Mouse (Mus musculus): ENCODE results near the gene Gm9903. TPM values are rescaled to one million over a fixed set of nuclear protein-coding genes. Genes with fewer than 3 reads are reported as not detected.

Gm9903 gene
- polyA plus RNA-seq, 1 experiment from 2014 or later = 0.64 TPM

DNA sequence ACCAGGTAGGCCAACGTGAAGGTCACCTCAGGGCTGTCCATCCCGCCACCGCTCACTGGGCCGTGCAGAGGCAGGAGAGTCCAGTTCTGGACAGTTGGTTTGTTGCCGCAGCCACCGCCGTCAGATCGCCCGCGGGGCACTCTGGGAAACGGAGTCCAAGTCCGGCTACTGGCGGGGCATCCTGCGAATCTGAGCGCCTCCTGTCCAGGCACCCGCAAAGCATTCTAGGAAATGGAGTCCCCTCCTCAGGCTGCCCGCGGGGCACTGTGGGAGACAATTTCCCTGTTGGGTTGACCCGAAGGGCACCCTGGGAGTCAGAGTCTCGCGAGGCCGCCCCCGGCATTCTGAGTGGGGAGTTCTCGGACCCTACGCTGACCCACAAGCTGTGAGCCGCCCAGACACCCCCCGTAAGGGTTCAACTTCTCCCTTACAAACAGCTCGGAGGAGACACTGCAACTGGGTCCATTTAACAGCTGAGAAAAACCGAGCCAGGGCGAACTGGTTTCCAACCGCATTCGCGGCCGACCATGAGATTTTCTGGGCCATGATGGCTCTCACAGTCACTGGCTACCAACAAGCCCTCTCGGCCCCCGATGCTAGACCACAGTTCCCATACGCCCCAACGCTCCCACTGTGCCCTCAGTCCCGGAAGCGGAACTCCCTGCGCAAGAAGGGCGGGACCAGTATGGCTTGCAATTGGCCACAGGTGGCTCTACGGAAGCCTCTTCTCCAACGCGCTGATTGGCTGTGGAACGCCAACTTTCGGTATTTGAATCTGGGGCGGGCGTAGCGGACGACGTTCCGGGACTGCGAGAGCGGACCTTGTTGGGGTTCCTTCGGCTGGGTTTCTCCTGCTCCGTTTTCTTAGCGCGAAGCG, 28.3 kb downstream of the Gm9903 start, which contains the start of the genes Tacc3 and Tmem129:
TSS of gene Tacc3 (plus strand) at position 342 of the 877 bp plus-strand sequence.
TSS of gene Tmem129 (minus strand) at position 630 of the 877 bp plus-strand sequence.
- Histone ChIP-seq H3K9ac (ENCODE audit: low read depth, low read length) (peak within 1 kb of the TSS; percentile 66), H3K27me3 (ENCODE audit: insufficient read depth, low read length) (no peaks in the 10 kb centered on the region), H3K9me3 (replicated peaks; ENCODE audit: low read length) (no peaks in the 10 kb centered on the region), H3K36me3 (ENCODE audit: insufficient read depth, low read length) (0 out of 2 replicates have a peak, but pooled peaks cover 12% of the 10 kb centered on the region), H3K27ac (peak within 1 kb of the TSS; percentile 97), H3K4me2 (ENCODE audit: low read length) (peak within 1 kb of the TSS; percentile 66), H3K4me1 (replicated peaks; ENCODE audit: insufficient read depth, low read length) (peaks cover 15% of the 10 kb centered on the region; the same call in 1 of the 2 replicates), H3K4me3 (replicated peaks; ENCODE audit: low read depth, low read length) (peak within 1 kb of the TSS; percentile 73)
- ATAC-seq (replicated peaks; ENCODE audit: low FRiP score, low read depth) (peak; percentile 97), DNase-seq (ENCODE audit: low spot score) (peak; percentile 100)
- WGBS = under 1% methylated on average over 60 of the region's 60 CpGs
- TF ChIP-seq CTCF (IDR thresholded peaks at IDR 0.05; ENCODE audit: low read depth) = 0 out of 2 replicates have a peak, but pooled peaks have one; percentile 14

DNA sequence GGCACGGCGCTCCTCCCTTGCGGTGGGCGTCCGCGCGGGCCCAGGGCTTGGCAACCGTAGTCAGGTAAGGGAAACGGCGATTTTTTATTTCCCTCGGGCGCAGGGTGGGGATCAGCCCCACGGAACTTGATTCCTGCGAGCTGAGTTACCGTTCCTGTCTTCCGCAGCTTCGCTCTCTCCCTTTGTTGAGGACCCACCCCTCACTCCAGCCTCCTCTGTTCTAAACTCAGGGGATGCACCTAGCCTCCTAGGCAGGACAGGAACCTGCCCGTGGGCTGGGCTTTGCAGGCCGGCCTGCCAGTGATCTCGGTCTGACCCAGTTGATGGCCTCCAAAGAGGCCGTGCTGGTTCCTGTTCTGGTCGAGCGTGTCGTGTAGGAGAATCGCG, 28.9 kb downstream of the Gm9903 start:
- DNase-seq (ENCODE audit: low spot score) (peak; percentile 15), ATAC-seq (replicated peaks; ENCODE audit: low FRiP score, low read depth) (no peak)
- peak overlapping the region; percentile 97 for H3K27ac ChIP-seq
- TF ChIP-seq CTCF (IDR thresholded peaks at IDR 0.05; ENCODE audit: low read depth) = no peak
- peak overlapping the region; percentile 73 for H3K4me3 ChIP-seq (replicated peaks; ENCODE audit: low read depth, low read length)
- H3K4me2 ChIP-seq (ENCODE audit: low read length) = peak overlapping the region; percentile 66
- 0% methylated on average over 26 of the region's 26 CpGs for WGBS
- no peaks in the 10 kb centered on the region for H3K27me3 ChIP-seq (ENCODE audit: insufficient read depth, low read length)
- H3K9me3 ChIP-seq (replicated peaks; ENCODE audit: low read length) = no peaks in the 10 kb centered on the region
- H3K4me1 ChIP-seq (replicated peaks; ENCODE audit: insufficient read depth, low read length) = peaks cover 15% of the 10 kb centered on the region; the same call in 1 of the 2 replicates
- H3K9ac ChIP-seq (ENCODE audit: low read depth, low read length) = peak overlapping the region; percentile 66
- H3K36me3 ChIP-seq (ENCODE audit: insufficient read depth, low read length) = 0 out of 2 replicates have a peak, but pooled peaks cover 13% of the 10 kb centered on the region

DNA sequence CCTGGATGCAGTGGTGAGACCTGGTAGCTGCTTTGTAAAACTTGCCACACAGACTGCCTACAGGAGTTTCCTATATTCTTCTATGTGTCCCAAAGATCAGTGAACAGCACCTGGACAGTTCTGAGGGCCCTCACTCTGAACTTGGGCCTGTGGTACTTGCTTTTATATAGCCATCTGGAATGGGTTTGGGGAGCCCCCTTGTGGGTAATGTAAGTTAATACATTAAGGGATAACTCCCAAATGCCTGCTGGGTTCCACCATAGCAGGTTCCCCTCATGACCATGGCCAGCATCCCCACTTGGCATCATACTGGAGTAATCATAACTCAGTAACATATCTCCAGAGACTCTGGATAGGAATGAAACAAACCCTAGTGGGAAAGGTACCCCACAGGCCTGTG, 38.5 kb downstream of the Gm9903 start:
- ATAC-seq (replicated peaks; ENCODE audit: low FRiP score, low read depth) (no peak), DNase-seq (ENCODE audit: low spot score) (peak; percentile 62)
- Histone ChIP-seq H3K27ac (no peak overlapping the region), H3K9ac (ENCODE audit: low read depth, low read length) (no peak overlapping the region), H3K27me3 (ENCODE audit: insufficient read depth, low read length) (no peaks in the 10 kb centered on the region), H3K4me1 (replicated peaks; ENCODE audit: insufficient read depth, low read length) (no peaks in the 10 kb centered on the region), H3K4me3 (replicated peaks; ENCODE audit: low read depth, low read length) (no peak overlapping the region), H3K9me3 (replicated peaks; ENCODE audit: low read length) (no peaks in the 10 kb centered on the region), H3K36me3 (ENCODE audit: insufficient read depth, low read length) (peaks cover 59% of the 10 kb centered on the region), H3K4me2 (ENCODE audit: low read length) (no peak overlapping the region)
- peak; percentile 58 for TF ChIP-seq CTCF (IDR thresholded peaks at IDR 0.05; ENCODE audit: low read depth)

DNA sequence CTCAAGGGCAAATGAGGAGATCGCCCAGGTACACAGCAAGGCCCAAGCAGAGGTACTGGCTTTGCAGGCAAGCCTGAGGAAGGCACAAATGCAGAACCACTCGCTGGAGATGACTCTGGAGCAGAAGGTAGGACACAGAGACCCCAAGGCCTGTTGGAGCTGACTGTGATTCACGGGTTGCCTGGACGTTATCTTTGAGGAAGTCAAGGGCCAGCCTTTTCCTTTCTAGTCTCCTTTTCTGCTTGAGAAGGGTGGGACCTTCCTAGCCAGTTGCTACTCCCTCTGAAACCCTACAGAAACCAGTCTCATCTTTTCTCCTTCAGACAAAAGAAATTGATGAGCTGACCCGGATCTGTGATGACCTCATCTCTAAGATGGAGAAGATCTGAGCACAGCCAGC, 41.9 kb downstream of the Gm9903 start:
- ATAC-seq (replicated peaks; ENCODE audit: low FRiP score, low read depth) (no peak), DNase-seq (ENCODE audit: low spot score) (no peak)
- H3K4me2 ChIP-seq (ENCODE audit: low read length) = no peak overlapping the region
- H3K36me3 ChIP-seq (ENCODE audit: insufficient read depth, low read length) = peaks cover 49% of the 10 kb centered on the region
- no peak for TF ChIP-seq CTCF (IDR thresholded peaks at IDR 0.05; ENCODE audit: low read depth)
- no peaks in the 10 kb centered on the region for H3K4me1 ChIP-seq (replicated peaks; ENCODE audit: insufficient read depth, low read length)
- 74% methylated on average over 5 of the region's 5 CpGs for WGBS
- no peak overlapping the region for H3K4me3 ChIP-seq (replicated peaks; ENCODE audit: low read depth, low read length)
- H3K27me3 ChIP-seq (ENCODE audit: insufficient read depth, low read length) = no peaks in the 10 kb centered on the region
- H3K9me3 ChIP-seq (replicated peaks; ENCODE audit: low read length) = no peaks in the 10 kb centered on the region
- H3K27ac ChIP-seq = no peak overlapping the region
- H3K9ac ChIP-seq (ENCODE audit: low read depth, low read length) = no peak overlapping the region

DNA sequence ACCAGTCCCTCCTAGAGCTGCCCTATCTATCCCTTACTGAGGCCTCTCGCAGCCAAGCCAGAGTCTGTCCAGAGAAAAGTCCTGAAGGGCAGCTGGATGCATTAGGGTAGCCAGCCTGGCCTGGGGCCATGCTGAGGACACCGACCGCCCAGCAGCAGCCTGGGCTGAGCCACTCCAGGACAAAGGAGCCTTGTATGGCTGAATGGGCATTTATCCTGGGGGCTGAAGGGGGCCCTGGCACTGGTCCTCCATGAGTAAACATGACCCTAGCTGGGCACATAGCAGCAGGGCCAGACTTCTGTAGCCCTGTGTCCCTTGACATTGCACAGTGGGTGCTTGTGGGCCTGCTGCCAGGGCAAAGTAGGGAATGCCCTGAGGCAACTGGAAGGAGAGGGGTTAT, 44.7 kb downstream of the Gm9903 start:
- no peak overlapping the region for H3K4me3 ChIP-seq (replicated peaks; ENCODE audit: low read depth, low read length)
- no peak overlapping the region for H3K4me2 ChIP-seq (ENCODE audit: low read length)
- no peak for TF ChIP-seq CTCF (IDR thresholded peaks at IDR 0.05; ENCODE audit: low read depth)
- H3K36me3 ChIP-seq (ENCODE audit: insufficient read depth, low read length) = peaks cover 28% of the 10 kb centered on the region
- no peaks in the 10 kb centered on the region for H3K27me3 ChIP-seq (ENCODE audit: insufficient read depth, low read length)
- DNase-seq (ENCODE audit: low spot score) (no peak), ATAC-seq (replicated peaks; ENCODE audit: low FRiP score, low read depth) (no peak)
- H3K27ac ChIP-seq = no peak overlapping the region
- no peaks in the 10 kb centered on the region for H3K9me3 ChIP-seq (replicated peaks; ENCODE audit: low read length)
- WGBS = 74% methylated on average over 3 of the region's 3 CpGs
- no peaks in the 10 kb centered on the region for H3K4me1 ChIP-seq (replicated peaks; ENCODE audit: insufficient read depth, low read length)
- 0 out of 2 replicates have a peak overlapping the region, but pooled peaks have one; percentile 8 for H3K9ac ChIP-seq (ENCODE audit: low read depth, low read length)

DNA sequence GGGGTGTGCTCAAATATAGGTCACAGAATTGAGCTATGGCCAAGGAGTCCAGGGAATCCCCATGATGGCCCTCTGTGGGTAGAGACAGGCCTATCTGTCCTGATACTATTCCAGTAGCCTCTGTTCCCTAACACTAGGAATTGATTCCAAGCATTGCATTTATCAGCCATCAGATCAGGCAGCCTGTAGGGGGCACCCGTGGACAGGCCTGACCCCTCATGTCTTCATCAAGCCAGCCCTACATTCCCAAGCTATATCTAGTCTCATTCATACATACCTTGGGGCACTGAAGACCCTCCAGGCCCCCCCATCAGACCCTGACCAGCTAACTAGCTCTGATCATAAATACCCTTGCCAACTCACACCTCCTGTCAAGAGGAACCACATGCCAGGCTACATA, 46.2 kb downstream of the Gm9903 start:
- ATAC-seq (replicated peaks; ENCODE audit: low FRiP score, low read depth) = no peak; the same call in 1 of the 2 replicates
- Histone ChIP-seq H3K27me3 (ENCODE audit: insufficient read depth, low read length) (no peaks in the 10 kb centered on the region), H3K4me3 (replicated peaks; ENCODE audit: low read depth, low read length) (no peak overlapping the region), H3K36me3 (ENCODE audit: insufficient read depth, low read length) (peaks cover 17% of the 10 kb centered on the region), H3K9me3 (replicated peaks; ENCODE audit: low read length) (no peaks in the 10 kb centered on the region), H3K27ac (no peak overlapping the region), H3K4me2 (ENCODE audit: low read length) (no peak overlapping the region), H3K4me1 (replicated peaks; ENCODE audit: insufficient read depth, low read length) (no peaks in the 10 kb centered on the region), H3K9ac (ENCODE audit: low read depth, low read length) (no peak overlapping the region)
- peak; percentile 77 for TF ChIP-seq CTCF (IDR thresholded peaks at IDR 0.05; ENCODE audit: low read depth)
- peak; percentile 79 for DNase-seq (ENCODE audit: low spot score)
- 0% methylated on average over 1 of the region's 1 CpGs for WGBS
